Mouse (Mus musculus) heart, adult 8-10 months (tissue): Measurements from ENCODE around the gene Mob3a. TPM values are rescaled to one million over a fixed set of nuclear protein-coding genes. Genes with fewer than 3 reads are reported as not detected.

Source experiments
- DNase-seq: peaks from one replicate; pipeline ENCODE4 v3.0.0; 2022; ENCODE audit warnings: low spot score
- total RNA-seq, 4 experiments: library from RNA; stranded (reverse); gene quantifications; 2 replicates each; pipeline ENCODE4 v1.2.4; 2022

Gene Mob3a
- total RNA-seq, 4 experiments from 2014 or later, result 3.8 to 6.0 (median 5.4) TPM

GRCm38 (mm10) chr10:80700038-80700504 lies 1.7 kb downstream of the Mob3a start:
- DNase-seq, result no peak

GRCm38 (mm10) chr10:80698605-80699004 lies 3.2 kb downstream of the Mob3a start:
- no peak for DNase-seq

GRCm38 (mm10) chr10:80697812-80698211 lies 4.0 kb downstream of the Mob3a start:
- DNase-seq, result no peak

GRCm38 (mm10) chr10:80697393-80697787 lies 4.4 kb downstream of the Mob3a start:
- DNase-seq, result no peak

- DNase-seq, result no peak
Measured at GRCm38 (mm10) chr10:80696502-80697392, 5.0 kb downstream of the Mob3a start.

GRCm38 (mm10) chr10:80695801-80696501 lies 5.8 kb downstream of the Mob3a start:
- no peak for DNase-seq

- peak; percentile 67 for DNase-seq
Measured at GRCm38 (mm10) chr10:80695186-80695585, 6.6 kb downstream of the Mob3a start.

- no peak for DNase-seq
Measured at GRCm38 (mm10) chr10:80694159-80694938, 7.4 kb downstream of the Mob3a start.

- DNase-seq, result no peak
Measured at GRCm38 (mm10) chr10:80693401-80694045, 8.3 kb downstream of the Mob3a start.

- no peak for DNase-seq
Measured at GRCm38 (mm10) chr10:80692249-80693165, 9.3 kb downstream of the Mob3a start.

GRCm38 (mm10) chr10:80687850-80688249 lies 13.9 kb downstream of the Mob3a start:
- peak; percentile 77 for DNase-seq

- no peak for DNase-seq
Measured at GRCm38 (mm10) chr10:80686617-80687016, 15.2 kb downstream of the Mob3a start.

GRCm38 (mm10) chr10:80684984-80685383 lies 16.8 kb downstream of the Mob3a start:
- no peak for DNase-seq

GRCm38 (mm10) chr10:80684214-80684613 lies 17.6 kb downstream of the Mob3a start:
- DNase-seq, result no peak

- DNase-seq, result no peak
Measured at GRCm38 (mm10) chr10:80683647-80684046, 18.1 kb downstream of the Mob3a start.

- DNase-seq, result no peak
Measured at GRCm38 (mm10) chr10:80682003-80682402, 19.8 kb downstream of the Mob3a start.

- DNase-seq, result no peak
Measured at GRCm38 (mm10) chr10:80680260-80680696, 21.5 kb downstream of the Mob3a start.

GRCm38 (mm10) chr10:80679556-80680259 lies 22.1 kb downstream of the Mob3a start:
- no peak for DNase-seq

GRCm38 (mm10) chr10:80678601-80679377 lies 23.0 kb downstream of the Mob3a start:
- DNase-seq, result no peak
